In the genomic region with DNA sequence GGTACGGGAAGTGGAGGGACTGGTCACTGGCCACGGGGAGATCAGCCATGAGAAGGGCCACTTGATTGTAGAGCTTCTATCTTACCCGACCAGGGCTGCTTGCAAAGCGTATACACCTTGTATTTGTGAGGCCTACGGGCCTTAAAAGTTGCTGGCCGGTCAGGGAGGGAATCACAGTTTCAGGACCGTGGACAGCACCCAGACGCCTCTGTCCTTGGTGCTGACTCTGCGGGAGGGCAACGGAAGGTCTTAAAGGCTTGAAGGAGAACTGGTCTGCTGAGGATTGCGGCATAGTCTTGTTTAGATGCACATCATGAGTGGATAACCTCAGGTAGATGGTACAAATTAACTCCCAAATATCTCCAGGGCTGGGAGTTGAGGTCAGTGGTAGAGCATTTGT, we compare ENCODE assay signal across 8 mouse cellular contexts. TPM values are rescaled to one million over a fixed set of nuclear protein-coding genes. Genes with fewer than 3 reads are reported as not detected.
DNase-seq lines count a peak whose midpoint lies in the region; ATAC-seq and TF ChIP-seq lines count a peak whose summit lies in the region.

No protein-coding gene starts in this region.

- H3K9me3 ChIP-seq in liver, postnatal 0 days (ENCODE audit: low read length), result no peaks in the 10 kb centered on the region

- no peak for TF ChIP-seq POLR2A in spleen, adult 2 months (IDR thresholded peaks at IDR 0.05; ENCODE audit: low read depth, low read length)

- TF ChIP-seq EP300 in liver, postnatal 0 days (IDR thresholded peaks at IDR 0.05; ENCODE audit: low read depth), result no peak

- H3K9ac ChIP-seq in liver, postnatal 0 days (replicated peaks), result no peak overlapping the region

- H3K36me3 ChIP-seq in liver, postnatal 0 days (replicated peaks; ENCODE audit: insufficient read depth, low read length), result no peaks in the 10 kb centered on the region
- no peaks in the 10 kb centered on the region for H3K36me3 ChIP-seq in spleen, adult 2 months (ENCODE audit: control insufficient read depth, insufficient read depth, low read length)

- peaks cover 6% of the 10 kb centered on the region; the same call in 1 of the 2 replicates for H3K4me1 ChIP-seq in liver, postnatal 0 days (ENCODE audit: insufficient read depth)
- peaks cover 5% of the 10 kb centered on the region for H3K4me1 ChIP-seq in spleen, adult 2 months (ENCODE audit: control insufficient read depth, insufficient read depth, insufficient read length)

- H3K27me3 ChIP-seq in liver, postnatal 0 days (ENCODE audit: insufficient read depth, low read length), result 0 out of 2 replicates have a peak, but pooled peaks cover 2% of the 10 kb centered on the region
- peaks cover 2% of the 10 kb centered on the region for H3K27me3 ChIP-seq in spleen, adult 2 months (ENCODE audit: control insufficient read depth, insufficient read depth, low read length)

- peak; percentile 25 for DNase-seq in left cerebral cortex, postnatal 4 days
- no peak for DNase-seq in left cerebral cortex, postnatal 36 days (ENCODE audit: low spot score in 2 of 2)
- DNase-seq in R1 (ENCODE audit: low read depth, low spot score), result peak; percentile 63
- DNase-seq in embryo, embryonic 9.5 days (ENCODE audit: extremely low spot score), result peak; percentile 80
- DNase-seq in liver, postnatal 0 days, result peak; percentile 85
- DNase-seq in spleen, adult 2 months (ENCODE audit: low read depth in 1 of 2, low spot score in 2 of 2), result peak in 1 of 2 experiments; percentile 41
- no peak for DNase-seq in right cerebral cortex, adult 18-20 months
- no peak for DNase-seq in frontal cortex, postnatal 25 days (ENCODE audit: low spot score in 2 of 2)

- TF ChIP-seq CTCF in liver, postnatal 0 days (IDR thresholded peaks at IDR 0.05; ENCODE audit: low read depth), result 0 out of 2 replicates have a peak, but pooled peaks have one; percentile 2
- peak; percentile 52; the same call in 1 of the 2 replicates for TF ChIP-seq CTCF in spleen, adult 2 months (IDR thresholded peaks at IDR 0.05; ENCODE audit: extremely low read depth, insufficient read depth, insufficient read length, insufficient replicate concordance)

- 14% methylated on average over 11 of the region's 11 CpGs for WGBS in liver, postnatal 0 days (ENCODE audit: insufficient replicate concordance)
- WGBS in spleen, adult 2 months, result 16% methylated on average over 11 of the region's 11 CpGs

- no peak overlapping the region for H3K27ac ChIP-seq in liver, postnatal 0 days (ENCODE audit: low read depth)
- H3K27ac ChIP-seq in spleen, adult 2 months (ENCODE audit: insufficient read depth, low read length), result no peak overlapping the region

- intact Hi-C loops in left cerebral cortex, postnatal 4 days (cut with DNase I), result no loop called here
- intact Hi-C loops in left cerebral cortex, postnatal 36 days (cut with DNase I), result no loop called here

- no peak overlapping the region for H3K4me2 ChIP-seq in liver, postnatal 0 days (ENCODE audit: low read depth, low read length)

- H3K4me3 ChIP-seq in liver, postnatal 0 days (ENCODE audit: low read depth, low read length), result no peak overlapping the region
- no peak overlapping the region for H3K4me3 ChIP-seq in spleen, adult 2 months (ENCODE audit: extremely low read depth, insufficient read depth, insufficient read length)

- no peak for ATAC-seq in liver, postnatal 0 days

RNA-seq across cellular contexts. Expression of a gene that starts 5.2 kb away (rescaled TPM):
- total RNA-seq in left cerebral cortex, postnatal 4 days (2021), result 10 to 100 TPM; 11.8 to 12.6 TPM
- total RNA-seq in left cerebral cortex, postnatal 36 days (2021), result 10 to 100 TPM; 14.8 to 15.2 TPM
- polyA plus RNA-seq in liver, postnatal 0 days (2015; fragmentation: Nextera tagmentation; extraction: Ambion mirVana), result 2.3 and 2.6 TPM in 2 replicates
- polyA plus RNA-seq in spleen, adult 2 months (2012; rRNA removed), result 6.5 and 7.4 TPM in 2 replicates

RNA-seq across cellular contexts. Expression of a gene that starts 13.0 kb away (rescaled TPM):
- 1 to 10 TPM; 1.9 to 2.4 TPM for total RNA-seq in left cerebral cortex, postnatal 4 days (2021)
- total RNA-seq in left cerebral cortex, postnatal 36 days (2021), result 10 to 100 TPM in 1 of 2 experiments, 1 to 10 TPM in 1; 7.7 to 11.6 TPM
- 40.6 and 41.6 TPM in 2 replicates for polyA plus RNA-seq in liver, postnatal 0 days (2015; fragmentation: Nextera tagmentation; extraction: Ambion mirVana)
- 49.5 and 59.5 TPM in 2 replicates for polyA plus RNA-seq in spleen, adult 2 months (2012; rRNA removed)

RNA-seq across cellular contexts. Expression of a gene that starts 13.5 kb away (rescaled TPM):
- 100 to 1,000 TPM; 199 to 225 TPM for total RNA-seq in left cerebral cortex, postnatal 4 days (2021)
- 100 to 1,000 TPM; 193 to 201 TPM for total RNA-seq in left cerebral cortex, postnatal 36 days (2021)
- 0.70 and 1.0 TPM in 2 replicates for polyA plus RNA-seq in liver, postnatal 0 days (2015; fragmentation: Nextera tagmentation; extraction: Ambion mirVana)
- polyA plus RNA-seq in spleen, adult 2 months (2012; rRNA removed), result 2.6 and 3.9 TPM in 2 replicates

RNA-seq across cellular contexts. Expression of a gene that starts 23.0 kb away (rescaled TPM):
- 10 to 100 TPM; 28.1 to 31.6 TPM for total RNA-seq in left cerebral cortex, postnatal 4 days (2021)
- total RNA-seq in left cerebral cortex, postnatal 36 days (2021), result 10 to 100 TPM; 32.8 to 38.5 TPM
- 222 and 246 TPM in 2 replicates for polyA plus RNA-seq in liver, postnatal 0 days (2015; fragmentation: Nextera tagmentation; extraction: Ambion mirVana)
- 19.4 and 24.1 TPM in 2 replicates for polyA plus RNA-seq in spleen, adult 2 months (2012; rRNA removed)

RNA-seq across cellular contexts. Expression of a gene that starts 23.1 kb away (rescaled TPM):
- total RNA-seq in left cerebral cortex, postnatal 4 days (2021), result 10 to 100 TPM; 18.5 to 20.8 TPM
- total RNA-seq in left cerebral cortex, postnatal 36 days (2021), result 10 to 100 TPM; 13.0 to 20.1 TPM
- 0.81 and 1.1 TPM in 2 replicates for polyA plus RNA-seq in liver, postnatal 0 days (2015; fragmentation: Nextera tagmentation; extraction: Ambion mirVana)
- 0.75 and 0.95 TPM in 2 replicates for polyA plus RNA-seq in spleen, adult 2 months (2012; rRNA removed)

Comparison
In these comparisons a context has a peak if more than half of its experiments do, and no peak if none do; other contexts are left out.
1. DNase-seq: peak in left cerebral cortex, postnatal 4 days (single experiment), R1 (single experiment), embryo, embryonic 9.5 days (single experiment) and liver, postnatal 0 days (single experiment); none in left cerebral cortex, postnatal 36 days (0 of 2), right cerebral cortex, adult 18-20 months (single experiment) and frontal cortex, postnatal 25 days (0 of 2).